Comparison of ENCODE assay signal across 12 mouse cellular contexts in the genomic region with DNA sequence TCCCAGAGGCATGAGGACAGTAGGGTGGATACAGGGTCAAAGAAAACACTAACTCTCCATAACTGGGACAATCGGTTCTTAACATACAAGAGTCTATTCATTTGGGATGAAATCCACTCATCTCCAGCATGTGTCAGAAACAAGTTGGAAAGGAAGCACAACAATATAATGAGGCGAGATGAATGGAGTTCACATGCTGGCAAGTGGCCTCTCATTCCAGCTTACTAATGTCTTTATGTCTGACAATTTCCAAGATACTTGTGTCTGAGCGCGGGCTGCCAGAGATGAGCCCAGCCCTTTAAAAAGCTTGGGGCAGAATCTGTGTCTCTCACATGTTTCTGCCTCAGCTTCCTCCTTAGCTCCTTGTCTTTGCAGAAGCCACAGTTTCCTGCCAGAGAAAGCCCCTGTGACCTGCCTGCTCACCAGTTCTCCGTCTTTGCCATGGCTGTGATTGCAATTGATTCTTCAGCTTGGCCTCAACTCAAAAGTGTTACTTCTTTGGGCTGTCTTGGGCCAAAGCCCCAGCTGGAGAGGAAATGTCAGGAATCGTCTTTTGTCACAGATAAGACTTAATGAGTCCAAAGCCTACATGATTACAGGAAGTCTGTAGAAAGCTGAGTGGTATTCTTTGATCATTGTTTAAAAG.
DNase-seq lines count a peak whose midpoint lies in the region; ATAC-seq lines count a peak whose summit lies in the region.
"Had no signal": no experiment of that assay in that cellular context is flagged by ENCODE, and none has a peak within 500 bp of the region (broad histone marks: within the 10 kb centered on the region; RNA-seq: fewer than 3 reads in every experiment).

No protein-coding gene starts in this region.

- H3K9ac ChIP-seq in forebrain, embryonic 14.5 days (ENCODE audit: low read length), result no peak overlapping the region
- no peak overlapping the region for H3K9ac ChIP-seq in forebrain, embryonic 16.5 days (replicated peaks; ENCODE audit: low read depth, low read length)
- no peak overlapping the region for H3K9ac ChIP-seq in lung, embryonic 15.5 days
- H3K9ac ChIP-seq in hindbrain, embryonic 13.5 days, result no peak overlapping the region
- H3K9ac ChIP-seq: embryonic facial prominence, embryonic 12.5 days; liver, embryonic 15.5 days had no signal

- no peaks in the 10 kb centered on the region for H3K36me3 ChIP-seq in forebrain, embryonic 14.5 days (ENCODE audit: control insufficient read depth, insufficient read depth, low read length)
- no peaks in the 10 kb centered on the region for H3K36me3 ChIP-seq in forebrain, embryonic 16.5 days (ENCODE audit: control insufficient read depth, insufficient read depth)
- H3K36me3 ChIP-seq in lung, embryonic 15.5 days, result no peaks in the 10 kb centered on the region
- no peaks in the 10 kb centered on the region for H3K36me3 ChIP-seq in hindbrain, embryonic 13.5 days
- H3K36me3 ChIP-seq: embryonic facial prominence, embryonic 12.5 days; liver, embryonic 15.5 days had no signal

- no peaks in the 10 kb centered on the region for H3K27me3 ChIP-seq in forebrain, embryonic 14.5 days (replicated peaks; ENCODE audit: control insufficient read depth, insufficient read depth, low read length)
- no peaks in the 10 kb centered on the region for H3K27me3 ChIP-seq in forebrain, embryonic 16.5 days (replicated peaks; ENCODE audit: control insufficient read depth, insufficient read depth, low read length)
- H3K27me3 ChIP-seq in lung, embryonic 15.5 days, result no peaks in the 10 kb centered on the region
- no peaks in the 10 kb centered on the region for H3K27me3 ChIP-seq in hindbrain, embryonic 13.5 days
- H3K27me3 ChIP-seq: embryonic facial prominence, embryonic 12.5 days; liver, embryonic 15.5 days had no signal

- peak; percentile 17 for DNase-seq in forebrain, embryonic 14.5 days (ENCODE audit: low spot score)
- no peak for DNase-seq in ovary, postnatal 10 days (ENCODE audit: low spot score)
- DNase-seq: thymus, postnatal 25 days had no signal

- no peak overlapping the region for H3K4me3 ChIP-seq in forebrain, embryonic 14.5 days (ENCODE audit: low read depth, low read length)
- H3K4me3 ChIP-seq in forebrain, embryonic 16.5 days (replicated peaks; ENCODE audit: low read length), result no peak overlapping the region
- H3K4me3 ChIP-seq in lung, embryonic 15.5 days, result no peak overlapping the region
- no peak overlapping the region for H3K4me3 ChIP-seq in hindbrain, embryonic 13.5 days
- H3K4me3 ChIP-seq: embryonic facial prominence, embryonic 12.5 days; liver, embryonic 15.5 days had no signal

- H3K4me1 ChIP-seq in forebrain, embryonic 14.5 days (ENCODE audit: control insufficient read depth, insufficient read depth, low read length), result peaks cover 4% of the 10 kb centered on the region
- peaks cover 5% of the 10 kb centered on the region for H3K4me1 ChIP-seq in forebrain, embryonic 16.5 days (replicated peaks; ENCODE audit: control insufficient read depth, insufficient read depth, low read length)
- H3K4me1 ChIP-seq in lung, embryonic 15.5 days, result peaks cover 17% of the 10 kb centered on the region
- peaks cover 9% of the 10 kb centered on the region for H3K4me1 ChIP-seq in hindbrain, embryonic 13.5 days (replicated peaks)
- H3K4me1 ChIP-seq: embryonic facial prominence, embryonic 12.5 days; liver, embryonic 15.5 days had no signal

- WGBS in forebrain, embryonic 14.5 days, result 45% methylated on average over 6 of the region's 6 CpGs
- 42% methylated on average over 6 of the region's 6 CpGs for WGBS in forebrain, embryonic 16.5 days
- WGBS in lung, embryonic 15.5 days, result 14% methylated on average over 6 of the region's 6 CpGs
- WGBS in hindbrain, embryonic 13.5 days, result 62% methylated on average over 6 of the region's 6 CpGs

- ATAC-seq in forebrain, embryonic 14.5 days, result no peak
- no peak for ATAC-seq in forebrain, embryonic 16.5 days
- ATAC-seq in common myeloid progenitor, adult 5-6 weeks (replicated peaks; ENCODE audit: low read depth, poor library complexity, severe bottlenecking), result peak; percentile 84
- ATAC-seq in hematopoietic stem cell, adult 5-6 weeks (replicated peaks in 1 of 2; ENCODE audit: insufficient read depth in 1 of 2, low FRiP score in 2 of 2, low TSS enrichment in 1 of 2, low read depth in 1 of 2, poor library complexity in 2 of 2, severe bottlenecking in 2 of 2), result peak; percentile 56 to 75
- ATAC-seq in lung, embryonic 15.5 days (ENCODE audit: borderline replicate concordance, extremely low read depth, low FRiP score, low TSS enrichment), result peak; percentile 91
- no peak for ATAC-seq in inflammation-experienced regulatory T-cells, adult 6 months
- ATAC-seq in hindbrain, embryonic 13.5 days (ENCODE audit: low FRiP score), result no peak
- ATAC-seq: hindbrain, embryonic 16.5 days had no signal

- no peak overlapping the region for H3K4me2 ChIP-seq in forebrain, embryonic 14.5 days (ENCODE audit: low read length)
- no peak overlapping the region for H3K4me2 ChIP-seq in forebrain, embryonic 16.5 days (ENCODE audit: low read length)
- H3K4me2 ChIP-seq in lung, embryonic 15.5 days, result no peak overlapping the region
- H3K4me2 ChIP-seq in hindbrain, embryonic 13.5 days, result no peak overlapping the region
- H3K4me2 ChIP-seq: embryonic facial prominence, embryonic 12.5 days; liver, embryonic 15.5 days had no signal

- H3K27ac ChIP-seq in forebrain, embryonic 14.5 days (ENCODE audit: low read depth, low read length), result no peak overlapping the region
- no peak overlapping the region for H3K27ac ChIP-seq in forebrain, embryonic 16.5 days (ENCODE audit: low read length)
- peak overlapping the region; percentile 80 for H3K27ac ChIP-seq in lung, embryonic 15.5 days
- H3K27ac ChIP-seq in hindbrain, embryonic 13.5 days, result no peak overlapping the region
- H3K27ac ChIP-seq: embryonic facial prominence, embryonic 12.5 days; liver, embryonic 15.5 days had no signal

- no peaks in the 10 kb centered on the region for H3K9me3 ChIP-seq in forebrain, embryonic 14.5 days (replicated peaks; ENCODE audit: control insufficient read depth, low read length)
- no peaks in the 10 kb centered on the region for H3K9me3 ChIP-seq in forebrain, embryonic 16.5 days (ENCODE audit: control insufficient read depth, low read length)
- H3K9me3 ChIP-seq in lung, embryonic 15.5 days, result no peaks in the 10 kb centered on the region
- no peaks in the 10 kb centered on the region for H3K9me3 ChIP-seq in hindbrain, embryonic 13.5 days
- H3K9me3 ChIP-seq: embryonic facial prominence, embryonic 12.5 days; liver, embryonic 15.5 days had no signal

Comparison
In these comparisons a context has a peak if more than half of its experiments do, and no peak if none do; other contexts are left out.
1. ATAC-seq: peak in common myeloid progenitor, adult 5-6 weeks (single experiment), hematopoietic stem cell, adult 5-6 weeks (2 of 2) and lung, embryonic 15.5 days (single experiment); none in forebrain, embryonic 14.5 days (single experiment), forebrain, embryonic 16.5 days (single experiment), inflammation-experienced regulatory T-cells, adult 6 months (single experiment) and hindbrain, embryonic 13.5 days (single experiment).